Mouse (Mus musculus) cortical plate, adult 2 months (tissue): ENCODE results near the gene Pin1.

ENCODE experiments used
- CTCF ChIP-seq: fragments of 200-500 bp; IDR thresholded peaks from 2 replicates; pipeline ENCODE4 v1.5.1; 2011; ENCODE audit warnings: mild to moderate bottlenecking, control low read depth, low read length; ENCODE audit not compliant: insufficient read depth; ENCODE audit errors: extremely low read depth
- POLR2A ChIP-seq: fragments of 200-500 bp; IDR thresholded peaks from 2 replicates; pipeline ENCODE4 v1.6.1; 2011; ENCODE audit warnings: mild to moderate bottlenecking, low read length, control low read depth; ENCODE audit not compliant: insufficient read depth; ENCODE audit errors: extremely low read depth

DNA sequence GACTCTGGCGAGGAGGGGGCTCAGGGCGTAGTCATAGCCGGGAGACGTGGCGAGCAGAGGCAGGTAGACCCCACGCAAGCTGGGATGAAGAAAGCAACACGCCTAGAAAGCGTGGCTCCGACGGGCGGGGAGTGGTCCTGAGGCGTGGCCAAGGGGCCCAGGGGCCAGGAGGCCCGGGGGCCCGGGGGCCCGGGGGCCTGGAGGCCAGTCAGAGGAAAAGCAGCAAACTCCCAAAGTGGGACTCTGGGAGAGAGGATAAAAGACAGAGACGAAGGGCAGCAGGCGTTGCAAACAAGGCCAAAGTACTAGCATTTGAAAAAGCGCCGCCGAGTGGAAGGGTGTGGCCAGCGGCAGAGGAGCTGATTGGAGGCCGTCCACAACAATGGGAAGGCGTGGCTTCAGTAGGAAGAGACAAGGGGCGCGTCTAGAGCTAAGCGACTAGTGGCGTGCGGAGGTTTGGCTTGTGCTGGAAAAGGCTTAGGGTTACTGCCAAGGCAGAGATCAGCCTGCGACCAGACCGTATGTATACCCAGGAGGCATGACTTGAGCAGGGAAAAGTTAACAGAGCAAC is 8.9 kb upstream of the Pin1 start:
- TF ChIP-seq CTCF (no peak), POLR2A (peak; percentile 41; the same call in 1 of the 2 replicates)
